Mouse (Mus musculus) forebrain, postnatal 0 days (tissue): ENCODE measurements at regions not wholly inside any gene's neighbourhood (a gene's known extent, or its start where the extent isn't known, plus 50 kb on each side); places are given as distances from the start of the nearest gene placed in this dataset.

Source experiments
- ATAC-seq: fragments of 200-750 bp; cut with Nextera tagmentation; 2 replicates; pipeline ENCODE4 v1.8.0; 2017; ENCODE audit warnings: mild to moderate bottlenecking, moderate library complexity
- DNase-seq: peaks from one replicate; pipeline ENCODE4 v3.0.0-alpha.2; 2015
- H3K27ac ChIP-seq: fragments of 300-500 bp; sonication (generic); 2 replicates; pipeline ENCODE4 v1.5.1; 2014; ENCODE audit warnings: low read depth, mild to moderate bottlenecking, antibody characterized with exemption, low read length, moderate library complexity, mixed read lengths
- H3K27me3 ChIP-seq: fragments of 300-500 bp; sonication (generic); 2 replicates; pipeline ENCODE4 v1.6.1; 2014; ENCODE audit warnings: mild to moderate bottlenecking, low read length, mixed read lengths; ENCODE audit not compliant: insufficient read depth
- H3K36me3 ChIP-seq: fragments of 300-500 bp; sonication (generic); 2 replicates; pipeline ENCODE4 v1.6.1; 2014; ENCODE audit warnings: mild to moderate bottlenecking, moderate library complexity; ENCODE audit not compliant: insufficient read depth
- H3K4me1 ChIP-seq: fragments of 300-500 bp; sonication (generic); 2 replicates; pipeline ENCODE4 v1.6.1; 2014; ENCODE audit warnings: antibody characterized with exemption; ENCODE audit not compliant: insufficient read depth
- H3K4me2 ChIP-seq: fragments of 300-500 bp; sonication (generic); 2 replicates; pipeline ENCODE4 v1.6.1; 2014; ENCODE audit warnings: low read depth, mild to moderate bottlenecking, moderate library complexity
- H3K4me3 ChIP-seq: fragments of 300-500 bp; sonication (generic); 2 replicates; pipeline ENCODE4 v1.5.1; 2014; ENCODE audit warnings: low read depth, low read length, mixed read lengths
- H3K9ac ChIP-seq: fragments of 300-500 bp; sonication (generic); 2 replicates; pipeline ENCODE4 v1.6.1; 2014; ENCODE audit warnings: mild to moderate bottlenecking
- H3K9me3 ChIP-seq: fragments of 300-500 bp; sonication (generic); 2 replicates; pipeline ENCODE4 v1.6.1; 2016; ENCODE audit warnings: low read length
- CTCF ChIP-seq: sonication (generic); IDR thresholded peaks from 2 replicates; pipeline ENCODE4 v1.5.1; 2016; ENCODE audit warnings: antibody characterized with exemption, control low read depth, low read depth
- WGBS: fragments of 180-500 bp; shearing (Covaris S2); extraction: QIAGEN DNeasy Blood & Tissue Kit; methylation state at CpG from one replicate; pipeline ENCODE4 v1.1.7; 2014; 5-methylcytosine and 5-hydroxymethylcytosine counted together

DNA sequence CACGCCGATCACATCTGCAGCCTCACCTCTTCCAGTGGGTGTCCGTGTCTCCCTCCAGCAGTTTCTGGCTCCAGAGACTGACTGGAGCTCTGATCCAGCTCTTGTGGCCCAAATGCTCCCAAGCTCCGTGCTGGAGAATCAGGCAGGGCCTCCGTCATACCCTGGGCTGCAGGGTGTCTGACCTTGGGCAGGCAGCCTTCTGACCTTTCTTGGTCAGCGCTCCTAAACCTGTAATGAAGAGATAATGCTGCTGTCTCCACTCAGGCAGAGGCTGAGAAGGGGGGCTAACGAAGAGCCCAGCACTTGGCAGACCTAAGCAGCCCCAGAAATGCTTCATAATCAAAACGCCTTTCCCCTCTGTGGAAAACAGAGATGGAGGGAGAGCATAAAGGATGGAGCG, 89.9 kb upstream of the Mef2a start:
- Histone ChIP-seq H3K4me3 (no peak overlapping the region), H3K4me1 (no peaks in the 10 kb centered on the region), H3K36me3 (no peaks in the 10 kb centered on the region), H3K27ac (no peak overlapping the region), H3K9me3 (no peaks in the 10 kb centered on the region), H3K27me3 (no peaks in the 10 kb centered on the region), H3K9ac (no peak overlapping the region), H3K4me2 (no peak overlapping the region)
- 53% methylated on average over 9 of the region's 9 CpGs for WGBS
- TF ChIP-seq CTCF: no peak
- DNase-seq (no peak), ATAC-seq (no peak)

DNA sequence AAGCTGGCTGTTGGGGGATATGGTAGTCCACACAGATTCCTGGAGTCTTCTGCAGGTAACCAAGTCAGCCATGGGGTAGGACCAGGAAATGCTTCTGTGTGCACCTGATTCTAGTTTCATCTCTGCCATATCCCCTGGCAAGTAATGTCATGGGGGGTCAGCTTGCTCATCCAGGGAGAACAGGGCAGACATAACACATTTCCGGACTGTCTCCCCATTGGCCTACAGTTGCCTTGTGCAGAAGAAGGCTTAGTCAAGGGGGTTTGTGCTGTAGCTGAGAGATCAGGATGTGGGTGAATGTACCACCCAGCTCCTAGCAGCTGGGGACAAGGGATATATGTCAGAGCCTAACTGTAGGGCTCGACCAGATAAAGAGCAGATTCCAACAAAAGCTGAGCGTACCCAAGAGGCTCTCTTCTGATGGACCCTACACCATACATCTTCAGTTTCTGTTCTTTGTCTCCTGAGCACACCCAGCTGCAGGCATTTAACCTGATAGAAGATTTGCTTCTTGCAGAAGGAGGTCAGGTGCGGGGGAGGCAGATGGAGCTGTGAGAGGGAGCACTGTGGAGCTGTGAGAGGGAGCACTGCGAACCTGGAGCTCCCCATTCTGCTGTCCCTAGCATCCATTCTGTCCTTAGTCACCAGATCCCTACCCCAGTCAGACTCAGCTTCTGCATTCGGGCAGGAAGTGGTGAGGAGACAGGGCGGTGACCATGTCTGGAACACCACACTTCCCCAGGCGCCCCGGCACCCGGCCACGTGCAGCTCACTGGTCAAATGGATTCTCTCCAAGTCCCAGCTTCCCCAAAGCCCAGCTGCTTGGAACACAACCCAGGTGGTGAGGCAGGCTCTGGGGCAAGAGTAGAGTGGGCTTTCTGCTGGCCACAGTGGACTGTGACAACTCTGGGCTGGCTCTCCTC, 88.9 kb upstream of the Mef2a start:
- Histone ChIP-seq H3K27me3 (no peaks in the 10 kb centered on the region), H3K4me2 (no peak overlapping the region), H3K9me3 (no peaks in the 10 kb centered on the region), H3K4me1 (no peaks in the 10 kb centered on the region), H3K36me3 (no peaks in the 10 kb centered on the region), H3K4me3 (no peak overlapping the region), H3K27ac (no peak overlapping the region), H3K9ac (no peak overlapping the region)
- no peak for DNase-seq
- TF ChIP-seq CTCF: no peak
- 89% methylated on average over 11 of the region's 11 CpGs for WGBS
- peak; percentile 20 for ATAC-seq

DNA sequence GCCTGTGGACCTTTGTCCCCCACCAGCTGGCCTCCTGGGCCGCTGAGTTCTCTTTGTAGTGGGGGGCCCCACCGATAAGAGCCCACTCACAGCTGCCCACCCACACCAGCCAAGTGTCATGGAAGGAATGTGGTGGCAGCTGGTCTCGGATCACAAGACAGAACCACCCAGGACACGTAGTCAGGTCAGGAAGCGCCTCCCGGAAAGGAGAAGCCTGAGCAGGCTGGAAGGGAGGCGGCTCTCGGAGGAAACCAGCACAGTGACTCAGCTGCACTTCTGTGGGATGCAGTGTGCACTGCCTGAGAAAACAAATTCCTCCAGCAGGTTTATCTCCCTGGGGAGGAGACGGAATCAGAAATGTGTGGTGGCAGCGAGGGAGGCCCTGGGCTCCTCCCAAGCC, 87.2 kb upstream of the Mef2a start:
- no peaks in the 10 kb centered on the region for H3K36me3 ChIP-seq
- WGBS: 86% methylated on average over 10 of the region's 10 CpGs
- no peak overlapping the region for H3K9ac ChIP-seq
- H3K4me2 ChIP-seq: no peak overlapping the region
- H3K27me3 ChIP-seq: no peaks in the 10 kb centered on the region
- no peaks in the 10 kb centered on the region for H3K4me1 ChIP-seq
- DNase-seq (no peak), ATAC-seq (no peak)
- H3K27ac ChIP-seq: no peak overlapping the region
- no peaks in the 10 kb centered on the region for H3K9me3 ChIP-seq
- no peak overlapping the region for H3K4me3 ChIP-seq
- no peak for TF ChIP-seq CTCF

DNA sequence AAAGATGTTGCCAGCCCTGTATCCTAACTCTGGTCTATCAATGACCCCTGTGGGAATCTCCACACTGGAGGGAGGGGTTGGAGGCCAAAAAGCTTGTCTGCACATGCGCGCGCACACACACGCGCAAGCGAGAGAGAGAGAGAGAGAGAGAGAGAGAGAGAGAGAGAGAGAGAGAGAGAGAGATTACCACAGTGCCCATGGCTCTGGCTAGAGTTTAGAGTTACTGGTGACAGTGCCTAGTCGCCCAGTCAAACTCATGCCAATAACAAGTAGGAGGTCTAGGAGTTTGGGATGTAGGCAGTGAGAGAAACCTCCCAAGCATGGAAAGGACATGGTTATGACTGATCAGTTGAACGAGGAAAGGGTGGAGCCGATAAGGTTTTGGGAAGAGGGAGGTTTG, 86.6 kb upstream of the Mef2a start:
- over 99% methylated on average over 9 of the region's 9 CpGs for WGBS
- H3K36me3 ChIP-seq: no peaks in the 10 kb centered on the region
- ATAC-seq: no peak

DNA sequence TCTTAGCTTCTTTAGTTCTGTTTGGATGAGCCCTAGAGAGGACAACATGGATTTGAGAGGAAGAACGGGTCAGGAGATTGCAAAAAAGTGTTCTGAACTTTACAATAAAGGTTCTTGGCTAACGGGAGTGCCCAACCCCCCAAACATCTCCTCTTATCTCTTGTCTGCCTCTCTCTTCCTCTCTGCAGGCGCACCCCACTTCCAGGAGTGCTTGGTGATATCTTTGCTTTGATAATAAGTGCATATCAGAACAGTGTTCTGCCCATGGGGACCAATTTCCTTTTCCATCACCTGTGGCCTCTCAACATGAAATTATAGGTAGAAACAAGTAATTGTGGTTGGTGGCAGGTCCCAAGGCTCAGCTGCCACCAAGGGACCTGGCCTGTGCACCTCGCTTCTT, 86.0 kb upstream of the Mef2a start:
- no peaks in the 10 kb centered on the region for H3K9me3 ChIP-seq
- H3K36me3 ChIP-seq: no peaks in the 10 kb centered on the region
- no peak overlapping the region for H3K4me2 ChIP-seq
- H3K4me3 ChIP-seq: no peak overlapping the region
- no peak for TF ChIP-seq CTCF
- H3K27ac ChIP-seq: no peak overlapping the region
- H3K4me1 ChIP-seq: no peaks in the 10 kb centered on the region
- no peak overlapping the region for H3K9ac ChIP-seq
- 88% methylated on average over 4 of the region's 4 CpGs for WGBS
- ATAC-seq (no peak), DNase-seq (no peak)
- no peaks in the 10 kb centered on the region for H3K27me3 ChIP-seq

More for the DNA sequence above, 86.6 kb upstream of the Mef2a start:
- no peaks in the 10 kb centered on the region for H3K9me3 ChIP-seq
- no peak for TF ChIP-seq CTCF
- H3K4me3 ChIP-seq: no peak overlapping the region
- DNase-seq: no peak
- no peaks in the 10 kb centered on the region for H3K27me3 ChIP-seq
- H3K9ac ChIP-seq: no peak overlapping the region
- H3K27ac ChIP-seq: no peak overlapping the region
- no peaks in the 10 kb centered on the region for H3K4me1 ChIP-seq
- H3K4me2 ChIP-seq: no peak overlapping the region

DNA sequence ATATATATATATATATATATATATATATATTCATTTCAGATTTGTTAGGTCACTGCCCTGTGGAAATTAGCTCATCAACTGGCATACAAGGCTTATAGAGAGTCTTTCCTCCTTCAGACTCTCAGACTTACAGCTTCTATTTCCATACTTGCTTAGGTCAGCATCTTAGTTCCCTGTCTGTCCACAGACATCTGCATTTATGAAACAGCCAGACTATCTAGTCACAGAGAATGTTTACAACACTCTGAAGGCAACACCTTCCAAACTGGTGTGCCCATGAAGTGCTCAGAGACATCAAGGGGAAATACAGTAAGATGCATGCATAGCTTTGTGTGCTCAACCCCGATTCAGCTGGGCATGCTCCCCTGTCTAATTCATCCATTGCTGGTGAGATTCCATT, 85.2 kb upstream of the Mef2a start:
- no peak overlapping the region for H3K4me3 ChIP-seq

DNA sequence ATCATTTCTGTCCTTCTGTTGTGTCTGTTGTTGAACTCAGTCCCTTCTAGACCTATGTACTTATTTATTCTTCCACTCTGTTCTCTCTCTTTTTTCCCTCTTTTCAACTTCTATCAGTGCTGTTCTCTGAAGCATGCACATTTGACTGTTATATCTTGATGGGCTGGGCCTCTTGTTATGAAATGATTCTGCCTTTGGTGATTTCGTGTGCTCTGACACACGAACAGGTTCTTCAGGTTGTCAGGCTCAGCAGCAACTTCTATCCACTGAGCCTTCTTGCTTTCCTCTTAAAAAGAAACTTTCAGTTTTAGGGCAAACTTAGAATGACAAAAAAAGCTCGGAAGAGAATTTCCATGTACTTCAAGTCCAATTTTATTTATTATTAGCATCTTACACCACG, 83.4 kb upstream of the Mef2a start:
- Histone ChIP-seq H3K9ac (no peak overlapping the region), H3K36me3 (no peaks in the 10 kb centered on the region), H3K27ac (no peak overlapping the region), H3K4me2 (no peak overlapping the region), H3K9me3 (no peaks in the 10 kb centered on the region), H3K4me3 (no peak overlapping the region), H3K27me3 (no peaks in the 10 kb centered on the region), H3K4me1 (no peaks in the 10 kb centered on the region)
- no peak for TF ChIP-seq CTCF
- ATAC-seq: no peak
- DNase-seq: no peak
- WGBS: 90% methylated on average over 4 of the region's 4 CpGs

More for the DNA sequence above, 85.2 kb upstream of the Mef2a start:
- WGBS: 81% methylated on average over 1 of the region's 1 CpGs
- DNase-seq: no peak
- H3K4me2 ChIP-seq: no peak overlapping the region
- no peak for TF ChIP-seq CTCF
- H3K4me1 ChIP-seq: no peaks in the 10 kb centered on the region
- no peak overlapping the region for H3K27ac ChIP-seq
- no peaks in the 10 kb centered on the region for H3K9me3 ChIP-seq
- no peaks in the 10 kb centered on the region for H3K27me3 ChIP-seq
- no peak for ATAC-seq
- no peak overlapping the region for H3K9ac ChIP-seq
- H3K36me3 ChIP-seq: no peaks in the 10 kb centered on the region
